Mouse (Mus musculus) cortical plate, adult 2 months (tissue): ENCODE data around the gene Cyp2b10. TPM values are rescaled to one million over a fixed set of nuclear protein-coding genes. Genes with fewer than 3 reads are reported as not detected.
"Not testable (repeated sequence)": the region's sequence is repeated elsewhere in the genome, so short reads cannot be mapped to it uniquely, and the experiment has no call there.

Source experiments
- H3K27ac ChIP-seq: fragments of 200-500 bp; 2 replicates; pipeline ENCODE4 v1.5.1; 2012; ENCODE audit warnings: low read length, control low read depth, inconsistent platforms; ENCODE audit not compliant: insufficient read depth
- H3K4me1 ChIP-seq: fragments of 200-500 bp; 2 replicates; pipeline ENCODE4 v1.6.1; 2011; ENCODE audit warnings: low read length; ENCODE audit not compliant: control insufficient read depth, insufficient read depth
- H3K4me3 ChIP-seq: fragments of 200-500 bp; 2 replicates; pipeline ENCODE4 v1.5.1; 2011; ENCODE audit warnings: mild to moderate bottlenecking, low read length, control low read depth; ENCODE audit not compliant: insufficient read depth
- CTCF ChIP-seq: fragments of 200-500 bp; IDR thresholded peaks from 2 replicates; pipeline ENCODE4 v1.5.1; 2011; ENCODE audit warnings: mild to moderate bottlenecking, control low read depth, low read length; ENCODE audit not compliant: insufficient read depth; ENCODE audit errors: extremely low read depth
- POLR2A ChIP-seq: fragments of 200-500 bp; IDR thresholded peaks from 2 replicates; pipeline ENCODE4 v1.6.1; 2011; ENCODE audit warnings: mild to moderate bottlenecking, low read length, control low read depth; ENCODE audit not compliant: insufficient read depth; ENCODE audit errors: extremely low read depth
- polyA plus RNA-seq: library from polyadenylated mRNA; depleted of rRNA; stranded (reverse); fragments of >200 nt; gene quantifications from 2 replicates; pipeline ENCODE4 v1.2.3, GENCODE M21; 2012

Cyp2b10 gene
- polyA plus RNA-seq, 1 experiment = 0.04 TPM

- TF ChIP-seq POLR2A (no peak), CTCF (no peak)
- Histone ChIP-seq H3K4me3 (no peak overlapping the region), H3K27ac (no peak overlapping the region), H3K4me1 (no peaks in the 10 kb centered on the region)
Observed at GRCm38 (mm10) chr7:25878735-25879134, 18.7 kb upstream of the Cyp2b10 start.

- H3K27ac ChIP-seq, H3K4me1 ChIP-seq, H3K4me3 ChIP-seq: not testable (repeated sequence)
Observed at GRCm38 (mm10) chr7:25880721-25881120, 16.7 kb upstream of the Cyp2b10 start.

- Histone ChIP-seq H3K4me1 (no peaks in the 10 kb centered on the region), H3K27ac (no peak overlapping the region), H3K4me3 (no peak overlapping the region)
- TF ChIP-seq POLR2A (no peak), CTCF (no peak)
Observed at GRCm38 (mm10) chr7:25884272-25884671, 13.1 kb upstream of the Cyp2b10 start.

- Histone ChIP-seq H3K27ac (no peak overlapping the region), H3K4me1 (no peaks in the 10 kb centered on the region), H3K4me3 (no peak overlapping the region)
- TF ChIP-seq POLR2A (no peak), CTCF (no peak)
Observed at GRCm38 (mm10) chr7:25887758-25888157, 9.7 kb upstream of the Cyp2b10 start.

GRCm38 (mm10) chr7:25893159-25893558 lies 4.3 kb upstream of the Cyp2b10 start:
- Histone ChIP-seq H3K27ac (no peak overlapping the region), H3K4me1 (no peaks in the 10 kb centered on the region), H3K4me3 (no peak overlapping the region)
- no peak for TF ChIP-seq POLR2A
- no peak for TF ChIP-seq CTCF

- Histone ChIP-seq H3K27ac (no peak overlapping the region), H3K4me1 (no peaks in the 10 kb centered on the region), H3K4me3 (no peak overlapping the region)
- no peak for TF ChIP-seq POLR2A
- no peak for TF ChIP-seq CTCF
Observed at GRCm38 (mm10) chr7:25895162-25895561, 2.3 kb upstream of the Cyp2b10 start.

- TF ChIP-seq POLR2A = no peak
- H3K4me3 ChIP-seq = no peak overlapping the region
- no peak overlapping the region for H3K27ac ChIP-seq
- H3K4me1 ChIP-seq = no peaks in the 10 kb centered on the region
Observed at GRCm38 (mm10) chr7:25898064-25898463, 644 bp downstream of the Cyp2b10 start.

- no peaks in the 10 kb centered on the region for H3K4me1 ChIP-seq
- no peak overlapping the region for H3K4me3 ChIP-seq
- no peak overlapping the region for H3K27ac ChIP-seq
- no peak for TF ChIP-seq CTCF
- TF ChIP-seq POLR2A = no peak
Observed at GRCm38 (mm10) chr7:25902061-25902690, 4.8 kb downstream of the Cyp2b10 start.

GRCm38 (mm10) chr7:25903156-25903555 lies 5.7 kb downstream of the Cyp2b10 start:
- H3K27ac ChIP-seq = no peak overlapping the region
- no peak for TF ChIP-seq POLR2A
- no peak for TF ChIP-seq CTCF
- no peak overlapping the region for H3K4me3 ChIP-seq
- H3K4me1 ChIP-seq = no peaks in the 10 kb centered on the region

GRCm38 (mm10) chr7:25904066-25904465 lies 6.6 kb downstream of the Cyp2b10 start:
- Histone ChIP-seq H3K27ac (no peak overlapping the region), H3K4me1 (no peaks in the 10 kb centered on the region), H3K4me3 (no peak overlapping the region)
- TF ChIP-seq POLR2A (no peak), CTCF (no peak)
